Mouse (Mus musculus) spleen, postnatal 36 days (tissue): ENCODE results near the gene Gm9922.

Experiments
- DNase-seq, 2 experiments: peaks; one replicate each; pipeline ENCODE4 v3.0.0; 2022; ENCODE audit warnings: low spot score in 2 of 2, mixed read lengths in 1 of 2

The Gm9922 gene

DNA sequence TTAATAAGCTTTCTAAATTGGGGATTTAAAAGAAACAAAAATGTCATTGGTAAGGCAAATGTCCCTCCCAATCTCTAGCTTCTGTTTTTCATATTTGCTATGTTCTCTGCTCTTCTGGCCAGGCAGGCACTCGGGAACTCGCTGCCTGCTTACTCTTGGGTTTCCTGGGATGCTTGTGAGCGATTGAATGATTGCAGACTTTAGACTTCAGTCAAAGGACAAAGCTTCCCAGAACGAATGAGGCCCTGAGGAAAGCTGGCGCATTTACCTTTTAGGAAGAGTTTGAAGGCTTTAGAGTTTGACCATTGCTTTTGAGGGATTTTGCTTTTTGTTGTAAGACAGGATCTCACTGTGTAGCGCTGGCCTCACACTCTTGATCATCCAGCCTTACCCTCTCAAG lies 41.9 kb downstream of the Gm9922 start:
- DNase-seq = no peak
